Mouse (Mus musculus) hindbrain, embryonic 16.5 days (tissue): Measurements from ENCODE around the gene Sec62. TPM values are rescaled to one million over a fixed set of nuclear protein-coding genes. Genes with fewer than 3 reads are reported as not detected.

ENCODE experiments used
- polyA plus RNA-seq: library from polyadenylated mRNA; unstranded; fragments of >200 nt; fragmentation: Nextera tagmentation; extraction: Ambion mirVana; gene quantifications from 2 replicates; pipeline ENCODE4 v1.2.1, GENCODE M21; 2015

Gene Sec62
- polyA plus RNA-seq, 1 experiment from 2014 or later, result 74.3 TPM

Other genes starting within 250 kb of the Sec62 start
- gene Mecom, start 244.9 kb upstream of the Sec62 start, polyA plus RNA-seq, result 7.0 and 7.9 TPM in 2 replicates
- 0.90 and 0.98 TPM in 2 replicates for gene Actrt3, start 192.9 kb upstream of the Sec62 start, polyA plus RNA-seq
- 25.5 and 31.0 TPM in 2 replicates for gene Mynn, start 190.8 kb upstream of the Sec62 start, polyA plus RNA-seq
- gene Lrriq4, start 148.4 kb upstream of the Sec62 start, polyA plus RNA-seq, result 0.09 TPM in 1 of 2 replicates, not detected in the other
- gene Lrrc34, start 145.0 kb upstream of the Sec62 start, polyA plus RNA-seq, result 1.6 and 2.5 TPM in 2 replicates
- gene Lrrc31, start 93.0 kb upstream of the Sec62 start, polyA plus RNA-seq, result 0.09 and 0.17 TPM in 2 replicates
- gene Samd7, start 46.6 kb upstream of the Sec62 start, polyA plus RNA-seq, result 0.05 and 0.06 TPM in 2 replicates
- 1.7 and 1.9 TPM in 2 replicates for gene Gpr160, start 63.1 kb downstream of the Sec62 start, polyA plus RNA-seq
- gene Phc3, start 176.5 kb downstream of the Sec62 start, polyA plus RNA-seq, result 7.0 TPM in 2 replicates
- 25.3 and 27.9 TPM in 2 replicates for gene Prkci, start 202.9 kb downstream of the Sec62 start, polyA plus RNA-seq